7 mouse cellular contexts compared by ENCODE assay signal in genomic region chr10:90657416-90658120, GRCm38 (mm10).
A peak's percentile ranks its signal among the peaks of the same experiment; 100 is the strongest.
DNase-seq lines count a peak whose midpoint lies in the region.

No protein-coding gene starts in this region.

- peak; percentile 47 for DNase-seq in layer of hippocampus, adult 9-11 months
- no peak for DNase-seq in layer of hippocampus, adult 11-12 months (ENCODE audit: low spot score)
- peak; percentile 78 for DNase-seq in adipocyte (ENCODE audit: low spot score)
- DNase-seq in brain, adult 2 months (ENCODE audit: low read depth, low spot score) = peak; percentile 90
- DNase-seq in left cerebral cortex, postnatal 14 days (ENCODE audit: low spot score in 2 of 2) = peak; percentile 57 to 63
- DNase-seq in spleen, postnatal 14 days (ENCODE audit: low spot score in 2 of 2) = no peak
- DNase-seq in heart, postnatal 25 days (ENCODE audit: low spot score) = no peak

- intact Hi-C loops in left cerebral cortex, postnatal 14 days (cut with DNase I) = no loop called here
- intact Hi-C loops in heart, postnatal 25 days (cut with DNase I) = no loop called here

Comparison
In these comparisons a context has a peak if more than half of its experiments do, and no peak if none do; other contexts are left out.
1. DNase-seq: peak in layer of hippocampus, adult 9-11 months (single experiment), adipocyte (single experiment), brain, adult 2 months (single experiment) and left cerebral cortex, postnatal 14 days (2 of 2); none in layer of hippocampus, adult 11-12 months (single experiment), spleen, postnatal 14 days (0 of 2) and heart, postnatal 25 days (single experiment).